Mouse (Mus musculus): ENCODE results near the gene Ppp1r10. TPM values are rescaled to one million over a fixed set of nuclear protein-coding genes. Genes with fewer than 3 reads are reported as not detected.

The Ppp1r10 gene
- polyA plus RNA-seq, 1 experiment: 31.1 TPM

DNA sequence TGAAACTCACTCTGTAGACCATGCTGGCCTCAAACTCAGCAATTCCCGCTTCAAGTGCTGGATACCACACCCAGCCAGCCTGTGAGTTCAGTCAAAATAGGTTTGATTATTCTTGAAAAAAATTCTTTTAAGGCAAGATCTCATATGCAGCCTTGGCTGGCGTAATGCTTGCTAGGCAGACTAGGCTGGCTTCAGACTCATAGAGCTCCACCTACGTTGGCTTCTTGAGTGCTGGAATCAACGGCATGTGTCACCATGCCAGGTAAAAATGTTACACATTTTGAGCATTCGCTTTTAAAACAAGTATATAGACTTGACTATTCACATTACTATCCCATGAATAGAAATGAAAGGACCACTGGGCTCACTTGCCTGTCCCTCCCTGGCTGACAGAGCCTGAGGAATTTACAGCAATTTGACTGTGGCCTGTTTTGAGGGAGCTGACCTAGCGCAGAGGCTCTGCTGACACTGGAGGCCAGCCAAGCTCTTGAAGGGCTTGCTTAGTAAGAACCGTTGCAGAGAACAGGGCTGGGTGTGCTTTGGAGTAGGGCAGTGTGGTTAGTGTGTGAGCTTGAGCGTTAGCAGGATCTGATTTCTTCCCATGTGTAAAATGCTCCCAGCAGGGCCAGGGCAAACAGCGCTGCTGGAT lies 12.8 kb upstream of the Ppp1r10 start:
- no peak for DNase-seq (ENCODE audit: low read depth)

DNA sequence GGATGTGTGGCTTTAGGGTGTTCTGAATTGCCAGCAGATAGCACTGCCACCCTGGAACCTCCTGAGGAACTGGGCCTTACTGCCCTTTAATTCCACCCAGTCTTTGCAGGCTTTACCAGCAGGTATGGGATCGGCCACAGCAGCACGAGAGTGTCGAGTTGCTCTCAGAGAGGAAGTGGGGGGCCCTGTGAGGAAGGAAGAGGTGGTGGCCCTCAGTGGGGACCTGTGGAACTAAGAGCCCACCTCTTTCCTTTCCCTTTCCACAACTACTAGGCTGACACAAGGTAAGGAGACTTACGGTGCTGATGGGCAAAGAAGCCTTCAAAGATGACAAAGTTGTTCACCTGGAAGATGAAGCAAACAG lies 12.3 kb upstream of the Ppp1r10 start:
- no peak for DNase-seq (ENCODE audit: low read depth)

DNA sequence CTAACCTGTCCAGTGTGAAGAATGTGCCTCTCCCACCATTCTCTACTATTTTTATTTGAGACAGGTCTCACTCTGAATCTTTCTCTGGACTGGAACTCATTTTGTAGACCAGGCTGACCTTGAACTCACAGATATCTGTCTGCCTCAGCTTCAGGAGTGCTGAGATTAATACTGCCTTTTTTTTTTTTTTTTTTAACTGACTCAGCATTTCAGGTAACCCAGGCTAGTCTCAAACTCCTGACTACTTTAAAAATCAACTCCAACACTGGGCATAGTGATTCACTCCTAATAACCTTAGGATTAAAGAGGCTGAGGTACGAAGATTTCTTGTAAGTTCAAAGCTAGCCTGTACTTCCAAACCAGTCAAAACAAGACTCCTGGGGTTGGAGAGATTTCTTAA lies 10.6 kb upstream of the Ppp1r10 start:
- DNase-seq (ENCODE audit: low read depth): no peak

DNA sequence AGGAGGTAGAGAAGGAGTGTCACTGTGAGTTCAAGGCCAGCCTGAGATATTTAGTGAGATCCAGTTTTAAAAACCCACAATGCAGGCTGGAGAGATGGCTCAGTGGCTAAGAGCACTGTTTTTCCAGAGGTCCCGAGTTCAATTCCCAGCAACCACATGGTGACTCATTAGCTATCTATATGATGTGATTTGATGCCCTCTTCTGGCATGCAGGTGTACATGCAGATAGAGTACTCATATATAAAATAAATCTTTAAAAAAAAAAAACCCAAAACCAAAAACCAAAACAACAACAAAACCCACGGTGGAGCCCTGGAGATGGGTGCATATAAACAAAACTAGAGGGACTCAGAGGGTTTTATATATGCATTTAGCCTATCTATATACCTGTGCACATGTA lies 8.6 kb upstream of the Ppp1r10 start:
- DNase-seq (ENCODE audit: low read depth): no peak

DNA sequence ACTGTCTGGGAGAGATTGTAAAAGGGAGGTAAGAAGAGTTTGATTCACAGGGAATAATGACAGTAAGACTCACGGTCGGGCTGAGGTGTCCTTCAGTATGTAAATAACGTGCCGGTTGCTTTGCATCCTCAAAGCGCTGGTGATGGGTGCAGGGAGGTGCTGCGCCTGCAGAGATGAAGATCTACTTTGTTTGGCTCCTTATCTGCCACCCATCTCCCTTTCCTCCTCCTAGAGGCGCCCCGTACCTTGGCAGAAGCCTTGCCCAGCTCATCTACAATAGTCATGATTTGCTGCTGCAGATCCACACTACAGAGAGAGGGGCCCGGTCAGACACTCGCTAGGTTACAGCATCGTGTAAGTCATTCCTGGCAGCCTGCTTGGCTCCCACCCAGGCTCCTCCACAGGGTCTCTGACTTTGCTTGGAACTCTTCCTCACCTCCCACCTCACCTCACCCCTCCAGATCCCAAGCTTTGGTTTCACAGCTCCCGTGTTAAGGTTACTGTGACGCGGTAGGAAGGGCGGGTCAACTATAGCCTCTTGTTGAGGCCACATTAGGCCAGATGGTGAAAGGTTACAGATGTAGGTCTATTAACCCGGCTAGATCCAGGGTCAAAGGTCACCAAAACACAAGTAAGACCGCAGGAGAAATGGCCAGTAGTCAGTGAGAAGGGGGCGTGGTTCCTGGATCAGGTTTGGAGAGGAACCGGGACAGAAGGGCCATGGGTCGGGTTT lies 6.9 kb upstream of the Ppp1r10 start:
- DNase-seq (ENCODE audit: low read depth): no peak

DNA sequence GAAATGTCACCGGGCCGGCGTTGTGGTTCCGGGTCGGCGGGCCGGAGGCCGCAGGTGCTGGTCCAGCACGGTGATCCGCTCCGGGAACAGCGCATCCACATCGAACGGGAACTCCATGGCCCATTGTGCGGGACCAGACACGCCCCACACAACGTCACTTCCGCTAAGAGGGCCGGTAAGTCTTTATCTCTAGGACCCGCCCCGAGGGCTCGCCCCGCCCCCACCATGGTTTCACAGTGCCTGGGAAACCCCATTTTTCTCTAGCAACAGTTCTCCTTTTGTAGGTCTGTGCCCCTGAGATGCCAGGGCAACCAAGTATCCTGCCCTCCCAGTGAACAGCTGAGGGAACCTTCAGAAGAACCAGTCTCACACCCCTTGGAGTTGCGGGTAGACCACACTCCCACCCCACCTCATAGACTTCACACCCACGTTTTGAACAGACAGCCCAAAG lies 6.3 kb upstream of the Ppp1r10 start, which contains the start of gene Atat1:
Gene Atat1 (minus strand): TSS at position 157 of the 451 bp plus-strand sequence.
- no peak for DNase-seq (ENCODE audit: low read depth)

DNA sequence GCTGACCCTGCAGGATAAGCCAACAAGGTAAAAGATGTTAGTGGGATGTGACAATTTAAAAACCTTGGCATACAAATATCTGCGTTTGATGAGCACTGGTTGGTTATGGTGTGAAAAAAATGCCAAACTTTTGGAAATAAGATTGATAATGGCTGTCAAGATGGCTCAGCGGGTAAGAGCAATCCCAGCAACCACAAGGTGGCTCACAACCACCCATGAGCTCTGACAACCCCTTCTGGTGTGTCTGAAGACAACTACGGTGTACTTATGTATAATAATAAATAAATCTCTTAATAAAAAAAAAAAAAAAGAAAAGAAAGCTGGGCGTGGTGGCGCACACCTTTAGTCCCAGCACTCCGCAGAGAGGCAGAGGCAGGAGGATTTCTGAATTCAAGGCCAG lies 1.3 kb upstream of the Ppp1r10 start:
- no peak for DNase-seq (ENCODE audit: low read depth)

DNA sequence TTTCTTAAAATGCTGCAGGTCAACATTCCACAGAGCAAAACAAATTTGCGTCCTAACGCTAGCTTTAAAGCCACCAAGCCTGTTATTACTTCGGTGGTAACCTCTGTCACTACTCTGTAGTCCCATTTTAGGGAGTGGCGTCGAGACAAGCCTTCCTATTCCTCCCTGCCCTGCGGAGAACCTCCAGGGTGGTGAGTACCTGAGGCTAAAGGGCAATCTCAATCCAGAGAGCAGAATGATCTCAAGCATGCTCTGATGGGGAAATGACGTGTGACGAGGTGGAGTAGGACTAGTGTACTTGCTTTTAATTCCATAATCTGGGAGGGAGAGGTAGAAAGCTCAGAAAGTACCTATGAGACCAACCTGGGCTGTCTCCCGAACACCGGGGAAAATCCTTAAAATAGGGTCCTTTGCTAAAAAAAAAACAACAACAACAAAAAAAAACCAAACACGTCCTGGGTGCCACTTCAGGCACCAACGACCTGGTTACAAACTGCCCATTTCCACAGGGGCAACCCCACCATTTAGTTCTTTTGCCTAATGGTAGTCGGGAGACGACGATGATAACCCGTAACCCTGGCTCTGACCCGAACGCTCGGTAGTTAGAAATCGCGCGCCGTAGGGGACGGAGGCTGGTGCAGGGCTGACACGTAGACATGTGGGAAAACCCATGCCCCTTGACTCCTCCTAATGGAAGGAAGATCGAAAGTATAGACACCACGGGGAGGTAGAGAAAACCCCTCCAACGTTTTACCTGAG lies 517 bp upstream of the Ppp1r10 start:
- no peak for DNase-seq (ENCODE audit: low read depth)

DNA sequence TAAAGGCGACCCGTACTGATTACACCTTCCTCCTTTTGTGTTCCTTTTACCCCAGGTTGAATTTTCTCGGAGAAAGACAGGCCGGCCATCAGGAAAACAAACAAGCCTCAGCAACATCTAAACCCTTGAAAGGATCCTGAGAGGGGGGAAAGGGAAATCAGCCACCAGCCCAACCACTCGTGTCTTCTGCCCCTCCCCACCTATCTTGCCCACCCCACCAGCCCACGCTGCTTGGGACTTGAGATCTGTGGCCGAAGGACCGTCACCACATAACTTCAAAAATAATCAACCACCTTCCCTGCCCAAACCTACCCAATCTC lies 869 bp downstream of the Ppp1r10 start:
- DNase-seq (ENCODE audit: low read depth): no peak

DNA sequence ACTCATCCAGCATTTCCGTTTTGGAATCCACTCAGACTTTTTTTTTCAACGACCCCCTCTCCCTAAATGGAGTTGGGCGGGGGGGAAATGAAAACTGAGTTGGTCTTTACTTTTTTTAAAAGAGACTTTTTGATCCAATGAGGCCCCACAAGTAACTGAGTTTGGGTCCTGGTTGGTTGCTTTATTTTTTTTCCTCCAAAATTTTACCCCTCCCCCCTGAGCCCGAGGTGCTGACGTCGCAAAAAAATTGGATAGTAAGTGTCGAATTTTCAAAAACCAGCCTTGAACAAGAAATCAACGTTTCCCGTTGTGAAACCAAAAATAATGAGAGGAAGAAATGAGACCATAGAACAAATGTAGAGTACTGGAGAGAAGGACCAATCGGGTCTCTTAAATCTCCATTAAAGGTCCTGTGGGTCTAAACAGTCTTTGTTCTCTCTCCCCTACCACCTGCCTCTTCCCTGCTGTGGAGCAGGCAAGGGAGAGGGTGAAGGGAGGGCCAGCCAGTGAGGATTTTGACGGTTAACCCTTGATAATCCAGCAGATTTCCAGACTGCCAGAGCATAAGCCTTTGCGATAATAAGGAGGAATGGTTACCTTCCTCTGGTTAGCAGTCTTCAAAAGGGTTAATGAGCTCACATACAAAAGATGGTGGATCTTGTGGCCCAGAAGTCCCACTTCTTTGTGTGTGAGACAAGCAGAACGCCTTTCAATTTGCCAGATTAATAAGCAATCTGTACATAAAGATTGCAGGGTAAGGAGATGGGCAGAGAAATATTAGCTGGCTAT lies 1.4 kb downstream of the Ppp1r10 start:
- DNase-seq (ENCODE audit: low read depth): no peak

DNA sequence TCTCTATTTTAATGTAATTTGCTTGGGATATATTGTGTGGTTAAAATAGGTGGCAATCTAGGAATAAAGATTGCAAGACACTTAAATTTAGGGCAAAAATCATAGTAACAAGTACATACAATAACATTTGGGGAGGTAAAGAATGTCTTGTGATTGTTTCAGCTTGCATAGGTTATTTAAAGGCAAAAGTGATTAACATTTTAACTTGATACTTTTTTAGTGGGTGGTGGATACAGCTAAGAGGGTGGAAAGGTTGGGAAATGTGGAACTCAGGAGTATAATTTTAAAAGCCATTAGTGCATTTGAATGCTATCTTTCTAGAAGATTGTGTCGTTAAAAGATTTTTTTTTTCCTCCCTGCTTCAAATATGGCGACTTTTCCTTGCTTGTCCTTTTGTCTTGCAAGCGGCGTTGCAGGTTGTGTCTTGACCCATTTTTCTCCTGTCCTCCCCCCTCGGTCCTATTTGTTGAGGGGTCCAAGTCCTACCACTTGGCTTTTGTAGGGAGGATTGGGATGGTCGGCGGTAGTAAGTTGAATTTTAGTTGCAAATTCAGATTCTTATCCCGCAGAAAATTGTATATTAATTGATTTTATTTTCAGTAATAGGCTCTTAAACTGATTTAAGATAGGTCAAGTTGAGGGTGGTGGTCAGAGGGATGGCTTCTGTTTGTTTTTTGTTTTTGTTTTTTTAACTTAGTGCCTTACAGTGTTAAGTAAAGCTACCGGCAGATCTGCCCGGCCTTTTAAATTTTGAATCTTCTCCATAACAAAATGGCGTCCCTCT lies 2.2 kb downstream of the Ppp1r10 start:
- no peak for DNase-seq (ENCODE audit: low read depth)

DNA sequence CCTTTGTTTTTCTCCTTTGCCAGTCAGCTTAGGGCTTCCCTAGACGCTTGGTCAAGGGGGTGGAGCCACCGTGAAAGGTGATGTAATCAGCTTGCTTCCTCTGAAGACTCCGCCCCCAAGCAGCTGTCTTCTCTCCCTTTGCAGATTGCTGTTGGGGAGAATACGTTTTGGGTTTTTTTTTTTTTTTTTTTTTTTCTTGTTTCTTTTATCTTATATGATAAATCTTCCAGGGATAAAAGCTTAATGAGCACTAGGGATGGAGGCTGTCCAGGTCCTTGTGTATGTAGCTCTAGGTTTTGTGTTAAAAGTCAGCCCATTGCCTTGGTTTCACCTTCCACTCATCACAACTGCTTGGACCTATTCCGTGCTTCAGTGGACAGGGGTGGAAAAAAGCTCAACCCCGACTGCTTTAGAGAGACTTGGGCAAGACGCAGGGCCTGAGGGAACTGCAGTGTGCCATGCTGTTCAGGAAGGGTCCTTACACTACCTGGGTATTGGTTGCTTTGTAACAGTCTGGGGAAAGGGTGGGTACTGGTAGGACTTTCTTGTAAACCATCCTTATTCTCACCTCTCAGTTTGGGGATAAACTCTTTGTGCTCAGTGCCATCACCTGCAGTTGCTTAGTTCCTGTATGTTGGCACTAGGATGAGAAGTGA lies 3.0 kb downstream of the Ppp1r10 start:
- no peak for DNase-seq (ENCODE audit: low read depth)

DNA sequence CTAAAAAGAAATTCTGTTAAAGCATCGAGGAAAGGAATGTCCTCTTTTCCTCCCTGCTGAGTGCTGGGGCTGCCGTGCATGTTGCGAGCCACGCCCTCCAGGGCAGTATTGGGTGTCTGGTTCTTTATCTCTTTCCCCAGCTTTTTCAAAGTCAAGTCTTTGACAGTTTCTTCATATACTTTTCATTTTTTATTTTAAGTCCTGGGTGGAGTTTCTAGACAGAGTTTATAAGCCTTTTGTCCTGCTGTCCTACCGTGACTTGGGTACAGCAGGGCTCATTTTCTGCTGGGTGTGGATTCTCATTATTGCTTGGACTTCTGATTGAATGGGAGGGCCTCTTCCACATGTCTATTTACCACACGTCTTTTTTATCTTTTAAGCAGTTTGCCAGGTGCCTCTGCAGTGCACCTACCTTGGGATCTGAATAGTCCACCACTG lies 3.6 kb downstream of the Ppp1r10 start:
- no peak for DNase-seq (ENCODE audit: low read depth)

DNA sequence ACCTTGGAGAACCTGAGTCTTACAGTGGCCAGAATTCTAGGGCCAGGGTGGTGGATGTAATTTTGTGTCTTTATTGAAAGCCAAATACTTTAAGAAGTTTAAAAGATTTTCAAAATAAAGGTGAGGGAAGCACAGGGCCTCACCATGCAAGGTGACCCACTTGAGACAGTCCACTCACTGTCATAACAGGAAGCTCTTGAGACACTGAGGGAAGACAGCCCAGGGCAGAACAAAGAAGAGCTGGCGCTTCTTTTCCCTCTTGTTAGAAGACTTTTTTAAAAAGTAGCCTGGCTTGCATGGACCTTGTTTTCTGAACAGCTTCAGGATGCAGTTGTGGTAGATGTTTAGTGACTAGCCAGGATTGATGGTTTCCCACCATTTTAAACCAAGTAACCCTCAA lies 4.2 kb downstream of the Ppp1r10 start:
- DNase-seq (ENCODE audit: low read depth): no peak

DNA sequence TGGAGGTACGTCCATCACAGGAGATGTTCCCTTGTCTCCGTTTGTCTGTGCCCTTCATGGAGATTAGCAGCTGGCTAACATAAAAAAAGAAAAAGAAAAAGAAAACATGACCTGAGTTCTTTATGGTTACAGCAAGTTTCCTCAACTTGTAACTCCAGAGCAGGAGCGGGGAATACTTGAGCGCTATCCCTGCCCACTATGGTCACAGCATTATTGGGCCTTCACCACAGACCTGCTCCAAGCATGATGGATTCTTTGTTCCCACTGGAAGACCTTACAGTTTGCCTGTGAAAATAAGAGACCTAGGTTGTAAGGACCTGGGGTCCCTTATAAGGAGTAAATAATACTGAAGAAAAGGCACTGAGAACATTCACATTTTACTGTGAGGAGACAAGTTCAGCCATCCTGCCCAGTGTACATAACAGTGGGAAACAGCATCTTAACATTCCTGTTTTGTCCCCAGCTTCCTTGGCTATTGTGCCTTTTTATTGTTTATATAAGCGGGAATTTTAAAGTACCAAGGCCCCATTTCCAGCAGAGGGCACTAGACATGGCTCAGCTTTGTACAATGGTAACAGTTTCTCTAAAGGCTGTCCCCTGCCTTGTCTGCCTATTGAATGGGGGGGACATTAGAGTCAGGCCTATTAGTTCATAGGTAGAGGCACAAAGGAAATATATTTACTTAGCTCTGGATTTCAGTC lies 4.8 kb downstream of the Ppp1r10 start:
- DNase-seq (ENCODE audit: low read depth): no peak

DNA sequence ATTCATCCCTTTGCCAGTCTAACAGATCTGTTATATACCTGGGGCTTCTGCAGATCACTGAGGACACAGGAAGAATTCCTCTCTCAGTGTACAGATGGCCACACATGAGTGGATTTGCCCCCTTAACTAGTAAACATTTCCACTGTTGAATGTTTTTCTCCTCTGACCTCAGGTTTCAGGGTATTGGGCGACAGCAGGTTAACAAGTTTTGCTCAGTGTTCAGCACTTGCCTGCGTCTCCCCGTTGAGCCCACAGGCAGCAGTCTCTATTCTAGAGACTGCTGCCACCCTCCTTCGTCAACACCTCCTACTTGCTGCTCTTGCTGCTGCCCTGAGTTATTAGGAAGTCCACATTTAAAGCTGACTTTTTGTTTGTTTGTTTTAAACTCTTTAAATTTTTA lies 5.5 kb downstream of the Ppp1r10 start:
- no peak for DNase-seq (ENCODE audit: low read depth)

DNA sequence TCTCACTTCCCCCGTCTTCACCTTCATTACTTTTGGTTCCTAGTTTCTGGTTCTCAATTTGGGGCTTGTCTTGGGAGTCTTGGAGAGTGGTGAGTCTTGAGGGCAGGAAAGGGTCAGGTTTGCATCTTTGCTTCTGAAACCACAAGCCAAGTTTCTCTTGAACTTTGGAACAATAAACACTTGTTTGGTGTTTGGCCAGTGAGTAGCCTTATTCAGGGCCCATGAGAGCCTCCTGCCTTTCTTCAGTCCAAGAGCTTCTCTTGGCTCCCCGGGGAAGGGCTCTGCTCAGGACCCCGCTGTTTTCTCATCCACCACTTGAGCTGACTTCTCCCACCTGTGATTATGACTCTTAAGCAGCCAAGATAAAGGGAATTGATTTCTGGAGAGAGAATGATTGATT lies 6.3 kb downstream of the Ppp1r10 start:
- DNase-seq (ENCODE audit: low read depth): no peak

DNA sequence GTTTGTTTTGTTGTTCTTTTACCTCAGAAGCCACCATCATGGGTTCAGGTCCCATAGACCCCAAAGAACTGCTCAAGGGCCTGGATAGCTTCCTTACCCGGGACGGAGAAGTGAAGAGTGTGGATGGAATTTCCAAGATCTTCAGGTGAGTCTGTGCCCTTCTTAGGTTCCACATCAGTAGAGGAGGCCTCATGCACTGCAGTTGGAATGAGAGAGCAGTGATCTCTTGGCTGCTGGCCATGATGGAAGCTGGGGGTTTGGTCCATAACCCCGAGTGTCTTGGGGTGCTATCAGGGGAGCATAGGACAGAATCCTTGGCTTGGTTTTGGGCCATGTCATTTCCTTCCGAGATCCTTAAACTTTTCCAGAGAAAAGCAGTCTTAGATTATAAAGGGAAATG lies 7.0 kb downstream of the Ppp1r10 start:
- no peak for DNase-seq (ENCODE audit: low read depth)

DNA sequence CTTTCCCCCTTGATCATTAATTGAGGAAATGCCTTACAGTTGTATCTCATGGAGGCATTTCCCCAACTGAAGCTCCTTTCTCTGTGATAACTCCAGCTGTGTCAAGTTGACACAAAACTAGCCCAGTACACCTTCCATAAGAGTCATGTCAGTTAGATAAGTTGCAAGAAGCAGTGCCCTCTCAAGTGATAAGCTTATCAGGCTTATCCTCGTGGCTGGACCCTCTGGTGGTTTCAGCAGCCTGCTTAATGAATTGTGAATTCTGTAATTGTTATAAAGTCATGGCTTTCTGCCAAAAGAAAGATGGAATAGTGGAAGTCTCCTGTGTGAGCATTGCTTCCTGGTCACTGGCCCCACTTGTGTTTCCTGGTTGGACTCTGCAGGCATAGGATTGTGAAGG lies 11.2 kb downstream of the Ppp1r10 start:
- no peak for DNase-seq (ENCODE audit: low read depth)

DNA sequence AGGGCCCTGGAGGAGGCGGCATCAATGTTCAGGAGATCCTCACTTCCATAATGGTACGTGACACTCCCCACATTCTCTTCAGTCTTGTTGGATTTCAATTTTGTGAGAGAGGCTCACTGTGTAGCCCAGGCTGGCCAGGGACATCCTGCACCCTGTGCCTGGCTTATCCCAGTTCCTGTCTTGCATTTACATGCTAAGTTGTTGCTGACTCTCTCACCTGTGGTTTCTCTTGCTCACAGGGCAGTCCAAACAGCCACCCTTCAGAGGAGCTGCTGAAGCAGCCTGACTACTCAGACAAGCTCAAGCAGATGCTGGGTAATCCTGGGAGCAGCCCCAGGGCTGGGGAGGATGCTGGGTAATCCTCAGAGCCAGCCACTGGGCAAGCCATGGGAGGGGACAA lies 13.3 kb downstream of the Ppp1r10 start:
- DNase-seq (ENCODE audit: low read depth): no peak
